Mouse (Mus musculus) heart, postnatal 4 days (tissue): ENCODE data around the gene Utp14b. TPM values are rescaled to one million over a fixed set of nuclear protein-coding genes. Genes with fewer than 3 reads are reported as not detected.
A peak's percentile ranks its signal among the peaks of the same experiment; 100 is the strongest.

ENCODE experiments used
- DNase-seq: peaks from one replicate; pipeline ENCODE4 v3.0.0; 2021
- total RNA-seq, 2 experiments: library from RNA; stranded (reverse); gene quantifications; 2 replicates each; pipeline ENCODE4 v1.2.3; 2021

The Utp14b gene
- total RNA-seq, 2 experiments from 2014 or later, result 4.7 to 4.9 TPM

DNA sequence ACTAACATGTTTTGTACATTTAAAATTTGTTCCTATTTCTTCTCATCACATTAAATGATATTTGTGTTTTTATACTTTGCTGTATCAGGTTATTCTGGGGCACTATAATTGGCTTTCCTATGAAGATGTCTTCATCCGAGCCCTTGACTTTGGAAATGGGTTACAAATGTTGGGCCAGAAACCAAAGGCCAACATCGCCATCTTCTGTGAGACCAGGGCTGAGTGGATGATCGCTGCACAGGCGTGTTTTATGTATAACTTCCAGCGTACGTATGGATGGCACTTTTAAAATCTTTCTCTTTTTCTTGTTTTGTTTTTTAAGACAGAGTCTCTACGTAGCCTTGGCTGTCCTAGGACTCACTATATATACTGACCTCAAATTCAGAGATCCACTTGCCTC is 30.3 kb downstream of the Utp14b start:
- DNase-seq, result no peak

DNA sequence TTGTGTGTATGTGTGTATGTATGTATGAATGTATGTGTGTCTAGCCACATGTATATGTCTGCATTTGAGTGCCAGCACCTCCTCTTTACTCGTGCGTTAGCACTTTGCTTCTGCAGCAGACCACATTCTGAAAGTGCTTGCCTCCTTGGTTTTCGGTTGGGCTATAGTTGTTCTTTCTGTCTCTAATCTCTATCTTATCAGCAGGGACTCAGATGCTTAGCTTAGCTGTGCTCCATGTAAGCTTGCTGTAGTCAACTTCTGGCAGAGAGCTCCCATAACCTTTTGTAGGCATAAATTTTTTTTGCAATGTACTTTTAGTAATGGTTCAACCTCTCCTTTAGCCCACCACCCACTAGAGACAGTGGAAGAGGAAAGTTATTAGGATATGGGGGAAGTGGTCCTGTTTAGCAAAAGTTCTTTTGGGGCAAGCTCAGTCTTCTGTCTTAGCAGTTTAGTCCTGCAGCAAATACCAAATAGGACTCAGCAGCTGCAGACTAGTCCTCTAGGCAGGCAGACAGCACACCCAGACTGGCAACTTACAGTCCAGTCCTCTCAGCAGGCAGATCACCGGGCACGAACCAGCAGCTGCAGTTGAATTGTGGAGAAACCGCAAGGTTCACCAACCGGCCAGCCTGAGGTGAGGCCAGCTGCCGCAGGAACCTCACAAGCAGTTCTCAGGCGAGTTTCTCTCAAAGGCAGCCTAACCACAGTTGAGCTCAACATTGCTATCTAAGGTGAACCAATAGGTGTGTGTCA is 36.8 kb downstream of the Utp14b start:
- no peak for DNase-seq

DNA sequence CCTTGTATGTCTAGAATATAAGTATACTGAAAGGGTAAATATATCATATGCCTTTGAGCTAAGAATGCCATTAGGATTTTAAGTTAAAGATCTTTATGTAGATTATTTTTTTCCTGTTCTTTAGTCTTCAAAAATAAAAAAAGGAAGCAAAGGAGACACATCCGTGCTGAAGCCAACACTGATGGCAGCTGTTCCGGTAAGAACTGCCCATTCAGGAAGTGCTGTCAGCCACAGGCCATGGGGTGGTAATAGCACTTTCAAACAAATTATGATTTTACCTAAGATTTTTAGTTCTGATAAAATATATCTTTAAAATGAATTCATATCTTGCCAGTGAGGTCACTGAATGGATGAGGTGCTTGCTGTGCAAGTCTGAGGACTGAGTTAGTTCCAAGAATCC is 38.5 kb downstream of the Utp14b start:
- no peak for DNase-seq

DNA sequence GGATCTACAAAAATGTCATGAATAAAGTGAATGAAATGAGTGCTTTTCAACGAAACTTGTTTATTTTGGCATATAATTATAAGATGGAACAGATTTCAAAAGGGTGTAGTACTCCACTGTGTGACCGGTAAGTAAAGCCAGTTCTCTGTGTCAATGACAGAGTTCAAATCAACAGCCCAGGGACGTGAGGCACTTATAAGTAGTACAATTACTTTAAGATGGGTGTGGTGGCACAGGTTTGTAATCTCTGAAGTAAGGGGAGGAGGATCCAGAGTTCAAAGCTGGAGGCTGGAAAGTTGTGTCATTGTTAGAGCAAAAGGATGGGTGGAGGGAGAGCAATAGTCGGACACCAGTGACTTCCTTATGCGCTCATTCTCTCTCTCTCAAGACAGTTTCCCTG is 39.1 kb downstream of the Utp14b start:
- DNase-seq, result no peak

DNA sequence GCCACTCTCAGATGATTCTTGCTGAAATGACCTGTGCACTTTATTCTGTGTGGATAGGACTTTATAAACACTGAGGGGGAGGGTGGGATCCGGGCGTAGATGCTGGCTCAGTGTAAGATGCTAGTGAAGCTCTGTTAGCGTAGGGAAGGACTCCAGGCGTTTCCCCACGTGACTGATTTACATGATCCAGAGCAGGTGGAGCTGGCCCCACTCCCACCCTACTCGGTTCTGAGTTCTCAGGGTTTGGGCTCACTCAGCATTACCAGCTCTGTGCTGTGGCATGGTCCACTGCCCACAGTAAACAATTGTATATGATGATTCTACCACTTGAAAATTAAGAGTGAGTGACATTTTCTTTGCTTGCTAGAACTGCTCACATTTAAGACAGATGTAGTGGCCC is 40.3 kb downstream of the Utp14b start:
- DNase-seq, result no peak

DNA sequence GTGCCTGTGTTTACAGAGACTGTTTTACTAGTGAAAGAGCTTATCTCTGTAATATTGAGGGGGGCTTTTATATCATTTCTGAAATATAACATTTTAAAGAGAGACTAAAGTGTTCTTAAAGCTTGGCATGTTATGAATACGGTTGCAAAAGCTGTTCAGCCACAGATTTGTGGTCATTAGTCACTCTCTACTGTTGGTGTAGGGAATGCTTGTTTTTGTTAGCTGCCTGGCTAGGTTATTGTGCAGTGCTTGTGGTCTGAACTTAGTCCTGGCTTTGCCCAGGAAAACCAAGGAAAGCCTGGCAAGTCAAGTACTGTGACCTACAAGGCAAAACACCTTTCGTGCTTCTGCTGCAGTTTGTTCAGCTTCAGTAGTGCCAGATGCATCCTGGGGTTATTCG is 43.9 kb downstream of the Utp14b start:
- DNase-seq, result no peak

DNA sequence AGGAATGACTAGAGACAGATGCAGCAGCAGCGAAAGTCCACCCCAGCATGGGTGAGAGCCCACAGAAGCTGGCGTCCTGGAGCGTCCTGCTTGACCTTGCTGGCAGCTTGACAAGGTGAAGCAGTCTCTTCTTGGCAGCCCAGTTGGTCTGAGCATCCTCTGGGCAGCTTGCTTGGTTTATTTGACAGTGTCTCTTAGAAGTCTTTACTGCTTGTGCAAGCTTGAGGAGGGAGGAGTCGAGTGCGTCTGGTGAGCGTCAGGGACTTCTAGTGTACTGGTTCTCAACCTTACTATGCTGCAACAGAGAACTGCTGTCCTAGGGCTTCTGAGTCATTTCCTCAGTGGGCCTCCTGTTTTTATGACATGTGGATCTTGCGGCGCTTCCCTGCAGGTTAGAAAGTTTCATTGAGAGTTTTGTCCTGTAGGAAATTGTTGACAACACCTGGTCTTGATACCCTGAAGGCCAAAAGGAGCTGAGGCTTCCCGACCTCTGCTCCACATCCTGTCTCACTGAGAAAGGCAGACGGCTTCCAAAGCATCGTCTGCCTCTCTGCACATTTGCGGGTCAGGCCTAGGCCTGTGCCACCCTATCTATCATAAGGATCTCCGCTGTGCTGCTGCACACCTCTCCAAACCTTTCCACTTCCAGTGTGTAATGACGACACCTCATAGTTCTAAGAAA is 44.6 kb downstream of the Utp14b start:
- DNase-seq, result peak; percentile 15

DNA sequence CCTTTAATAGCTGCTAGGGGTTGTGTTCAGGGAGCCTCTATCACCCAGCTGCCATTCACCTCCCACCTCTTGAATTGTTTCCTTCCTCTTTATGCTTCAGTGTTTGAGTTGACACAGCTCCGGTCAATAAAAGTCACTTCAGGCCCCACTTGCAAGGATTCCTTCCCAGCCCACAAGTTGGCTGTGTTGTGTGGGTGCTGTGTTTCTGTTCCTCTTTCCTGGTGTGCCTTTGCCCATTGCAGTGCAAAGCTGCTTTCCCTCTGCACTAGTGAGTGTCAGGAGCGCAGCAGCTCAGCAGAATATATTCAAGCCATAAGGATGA is 45.1 kb downstream of the Utp14b start:
- DNase-seq, result no peak

DNA sequence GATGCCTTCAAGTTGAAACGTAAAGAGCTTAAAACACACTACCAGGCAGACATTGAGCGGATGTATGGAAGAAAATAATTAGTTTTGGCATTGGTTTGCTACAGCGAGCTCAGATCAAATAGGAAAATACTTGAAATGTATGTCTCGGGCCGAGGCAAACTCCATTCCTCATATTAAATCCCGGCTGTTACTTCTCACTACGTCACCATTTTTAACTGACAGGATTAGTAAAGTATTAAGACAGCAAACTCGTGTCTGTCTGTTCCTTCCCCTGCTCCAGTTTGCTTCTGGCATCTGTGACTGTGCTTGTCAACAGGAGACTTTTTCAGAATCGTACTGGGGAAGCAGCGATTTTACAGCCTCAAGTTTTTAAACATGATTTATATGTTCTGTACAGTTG is 48.5 kb downstream of the Utp14b start:
- no peak for DNase-seq

DNA sequence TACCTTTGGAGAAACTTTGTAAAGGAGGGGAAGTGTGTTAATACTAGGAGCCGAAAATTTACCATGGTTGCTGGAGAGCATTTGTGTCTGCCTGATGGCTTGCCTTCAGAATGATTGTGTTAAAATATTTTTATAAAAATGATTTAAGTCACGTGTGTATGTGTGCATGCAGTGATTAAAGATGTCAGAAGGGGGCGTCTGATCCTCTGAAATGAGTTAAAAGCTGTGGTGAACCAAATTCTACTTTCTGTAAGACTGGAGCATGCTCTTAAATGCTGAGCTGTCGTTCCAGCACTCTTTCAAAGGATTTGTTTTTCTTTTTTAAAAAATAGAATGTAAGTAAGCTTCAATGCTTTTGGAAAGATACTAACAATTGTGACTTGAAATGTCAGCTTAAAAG is 49.4 kb downstream of the Utp14b start:
- DNase-seq, result peak; percentile 27

DNA sequence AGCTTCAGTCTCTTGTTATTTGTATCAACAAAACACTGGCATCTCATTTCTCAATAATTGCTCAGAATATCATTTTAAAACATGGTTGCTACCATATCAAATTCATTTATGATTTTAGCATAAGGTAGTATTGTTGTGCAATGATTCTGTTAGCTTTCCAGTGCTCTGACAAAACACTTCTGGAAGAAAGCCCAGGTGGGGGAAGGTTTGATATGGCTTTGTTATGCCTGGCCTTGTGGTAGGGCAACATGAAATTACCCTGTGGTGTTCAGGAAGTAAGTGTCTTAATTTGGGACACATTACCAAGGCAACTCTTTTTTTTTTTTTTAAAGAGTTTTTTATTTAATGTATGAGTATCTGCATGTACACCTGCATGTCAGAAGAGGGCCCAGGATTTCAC is 52.2 kb downstream of the Utp14b start:
- no peak for DNase-seq

DNA sequence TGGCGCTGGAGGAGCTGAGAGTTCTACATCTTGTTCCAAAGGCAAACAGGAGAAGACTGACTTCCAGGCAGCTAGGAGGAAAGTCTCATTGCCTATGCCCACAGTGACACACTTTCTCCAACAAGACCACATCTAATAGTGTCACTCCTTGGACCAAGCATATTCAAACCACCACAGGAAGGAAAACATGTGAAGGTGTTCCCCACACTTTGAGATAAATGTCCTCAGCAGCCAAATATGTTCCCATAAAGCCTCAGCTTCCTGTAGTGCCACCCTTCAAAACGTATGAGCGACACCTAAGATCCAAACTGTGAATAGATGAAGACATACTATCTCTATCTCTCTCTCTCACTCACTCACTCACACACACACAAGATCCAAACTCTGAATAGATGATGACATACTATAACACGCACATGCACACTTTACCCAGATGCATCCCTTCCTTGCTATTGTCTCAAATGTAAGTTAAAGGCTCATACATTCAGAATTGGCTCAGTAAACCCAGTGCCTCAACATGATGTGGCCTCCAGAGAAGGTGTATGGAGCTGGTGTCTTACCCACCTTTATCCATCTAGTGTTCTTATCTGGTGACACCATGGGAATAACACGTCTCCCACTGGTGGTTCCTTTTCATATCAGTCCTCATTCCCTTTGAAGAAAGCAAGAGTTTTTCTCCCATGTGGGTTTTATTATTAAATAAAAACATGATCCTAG is 52.9 kb downstream of the Utp14b start:
- DNase-seq, result no peak

Other genes starting within 250 kb of the Utp14b start
- gene Farsb, start 169.1 kb upstream of the Utp14b start, total RNA-seq, result 10 to 100 TPM; 52.5 to 54.5 TPM
- gene Mogat1, start 147.0 kb upstream of the Utp14b start, total RNA-seq, result not detected
- not detected for gene BC035947, start 145.9 kb upstream of the Utp14b start, total RNA-seq
- gene Acsl3, start 213 bp upstream of the Utp14b start, total RNA-seq, result 10 to 100 TPM; 26.2 to 26.8 TPM
- gene Kcne4, start 158.7 kb downstream of the Utp14b start, total RNA-seq, result 1 to 10 TPM; 4.3 to 4.9 TPM